Mouse (Mus musculus): ENCODE measurements around the gene Map2k5.

GRCm38 (mm10) chr9:63149372-63149766 is 228.3 kb downstream of the Map2k5 start:
- TF ChIP-seq CTCF (IDR thresholded peaks at IDR 0.05; ENCODE audit: extremely low read depth, insufficient read depth, low read length) (no peak), POLR2A (IDR thresholded peaks at IDR 0.05; ENCODE audit: extremely low read depth, insufficient read depth, low read length) (no peak)

Measured in cortical plate, adult 2 months (tissue).